Mouse (Mus musculus): ENCODE results near the gene Nrip3. TPM values are rescaled to one million over a fixed set of nuclear protein-coding genes. Genes with fewer than 3 reads are reported as not detected.

Gene Nrip3
- polyA plus RNA-seq, 1 experiment from 2014 or later = 1.5 TPM

GRCm38 (mm10) chr7:109719286-109719685 lies 62.5 kb downstream of the Nrip3 start:
- H3K9me3 ChIP-seq (replicated peaks) = no peaks in the 10 kb centered on the region
- no peak for DNase-seq (ENCODE audit: low spot score)
- WGBS = 69% methylated on average over 9 of the region's 9 CpGs
- H3K27me3 ChIP-seq (ENCODE audit: low read depth, poor library complexity, severe bottlenecking) = no peaks in the 10 kb centered on the region
- H3K4me1 ChIP-seq = no peaks in the 10 kb centered on the region
- no peaks in the 10 kb centered on the region for H3K36me3 ChIP-seq
- H3K4me3 ChIP-seq = no peak overlapping the region
- no peak overlapping the region for H3K27ac ChIP-seq (replicated peaks)

- Histone ChIP-seq H3K4me3 (no peak overlapping the region), H3K27ac (replicated peaks) (no peak overlapping the region), H3K4me1 (no peaks in the 10 kb centered on the region), H3K36me3 (peaks cover 45% of the 10 kb centered on the region), H3K27me3 (ENCODE audit: low read depth, poor library complexity, severe bottlenecking) (no peaks in the 10 kb centered on the region), H3K9me3 (replicated peaks) (no peaks in the 10 kb centered on the region)
- WGBS = 89% methylated on average over 2 of the region's 2 CpGs
- DNase-seq (ENCODE audit: low spot score) = no peak
These were observed 68.3 kb downstream of the Nrip3 start for GRCm38 (mm10) chr7:109713434-109713982.

- Histone ChIP-seq H3K9me3 (replicated peaks) (no peaks in the 10 kb centered on the region), H3K27ac (replicated peaks) (no peak overlapping the region), H3K4me1 (no peaks in the 10 kb centered on the region), H3K4me3 (no peak overlapping the region), H3K36me3 (peaks cover 58% of the 10 kb centered on the region), H3K27me3 (ENCODE audit: low read depth, poor library complexity, severe bottlenecking) (no peaks in the 10 kb centered on the region)
- DNase-seq (ENCODE audit: low spot score) = no peak
- 91% methylated on average over 7 of the region's 7 CpGs for WGBS
These were observed 69.6 kb downstream of the Nrip3 start for GRCm38 (mm10) chr7:109712198-109712597.

GRCm38 (mm10) chr7:109710069-109710468 lies 71.8 kb downstream of the Nrip3 start:
- no peak for DNase-seq (ENCODE audit: low spot score)
- Histone ChIP-seq H3K36me3 (peaks cover 58% of the 10 kb centered on the region), H3K27me3 (ENCODE audit: low read depth, poor library complexity, severe bottlenecking) (no peaks in the 10 kb centered on the region), H3K4me1 (no peaks in the 10 kb centered on the region; the same call in 1 of the 2 replicates), H3K4me3 (no peak overlapping the region), H3K9me3 (replicated peaks) (no peaks in the 10 kb centered on the region), H3K27ac (replicated peaks) (no peak overlapping the region)
- 81% methylated on average over 1 of the region's 1 CpGs for WGBS

- Histone ChIP-seq H3K27ac (replicated peaks) (no peak overlapping the region), H3K9me3 (replicated peaks) (no peaks in the 10 kb centered on the region), H3K36me3 (peaks cover 58% of the 10 kb centered on the region), H3K27me3 (ENCODE audit: low read depth, poor library complexity, severe bottlenecking) (no peaks in the 10 kb centered on the region), H3K4me1 (peaks cover 6% of the 10 kb centered on the region), H3K4me3 (no peak overlapping the region)
- no peak for DNase-seq (ENCODE audit: low spot score)
- WGBS = 79% methylated on average over 3 of the region's 3 CpGs
These were observed 72.9 kb downstream of the Nrip3 start for GRCm38 (mm10) chr7:109708961-109709382.

Other genes starting within 250 kb of the Nrip3 start
- 36.3 and 42.2 TPM in 2 replicates for gene St5, start 78.4 kb downstream of the Nrip3 start, polyA plus RNA-seq (2016; fragmentation: Nextera tagmentation; extraction: Ambion mirVana)
- gene Akip1, start 78.3 kb downstream of the Nrip3 start, polyA plus RNA-seq (2016; fragmentation: Nextera tagmentation; extraction: Ambion mirVana) = 24.2 and 28.8 TPM in 2 replicates
- gene BC051019, start 58.2 kb downstream of the Nrip3 start, polyA plus RNA-seq (2016; fragmentation: Nextera tagmentation; extraction: Ambion mirVana) = 0.09 and 0.19 TPM in 2 replicates
- 0.20 TPM in 1 of 2 replicates, not detected in the other for gene Ascl3, start 50.3 kb downstream of the Nrip3 start, polyA plus RNA-seq (2016; fragmentation: Nextera tagmentation; extraction: Ambion mirVana)
- gene Tmem9b, start 29.1 kb downstream of the Nrip3 start, polyA plus RNA-seq (2016; fragmentation: Nextera tagmentation; extraction: Ambion mirVana) = 43.8 and 51.9 TPM in 2 replicates
- gene Scube2, start 83.7 kb upstream of the Nrip3 start, polyA plus RNA-seq (2016; fragmentation: Nextera tagmentation; extraction: Ambion mirVana) = 3.8 and 6.7 TPM in 2 replicates
- gene Dennd5a, start 178.4 kb upstream of the Nrip3 start, polyA plus RNA-seq (2016; fragmentation: Nextera tagmentation; extraction: Ambion mirVana) = 30.2 and 35.4 TPM in 2 replicates
- 74.6 and 76.8 TPM in 2 replicates for gene Tmem41b, start 204.9 kb upstream of the Nrip3 start, polyA plus RNA-seq (2016; fragmentation: Nextera tagmentation; extraction: Ambion mirVana)
- gene Ipo7, start 236.2 kb upstream of the Nrip3 start, polyA plus RNA-seq (2016; fragmentation: Nextera tagmentation; extraction: Ambion mirVana) = 53.4 and 54.1 TPM in 2 replicates

All from midbrain, embryonic 10.5 days (tissue).